Mouse (Mus musculus) hindbrain, embryonic 10.5 days (tissue): ENCODE data around the gene Syngr3. TPM values are rescaled to one million over a fixed set of nuclear protein-coding genes. Genes with fewer than 3 reads are reported as not detected.

Experiments
- DNase-seq: peaks from one replicate; pipeline ENCODE4 v3.0.0-alpha.2; 2017; ENCODE audit warnings: low spot score
- H3K27ac ChIP-seq: fragments of 300-500 bp; sonication (generic); 2 replicates; pipeline ENCODE4 v1.5.1; 2016; ENCODE audit warnings: mild to moderate bottlenecking, moderate library complexity
- H3K27me3 ChIP-seq: fragments of 300-500 bp; sonication (generic); 2 replicates; pipeline ENCODE4 v1.6.1; 2016; ENCODE audit warnings: mild to moderate bottlenecking; ENCODE audit not compliant: poor library complexity, insufficient read depth, severe bottlenecking
- H3K36me3 ChIP-seq: fragments of 300-500 bp; sonication (generic); 2 replicates; pipeline ENCODE4 v1.6.1; 2016; ENCODE audit warnings: mild to moderate bottlenecking, moderate library complexity
- H3K4me1 ChIP-seq: fragments of 300-500 bp; sonication (generic); replicated peaks from 2 replicates; pipeline ENCODE4 v1.6.1; 2016; ENCODE audit warnings: mild to moderate bottlenecking
- H3K4me3 ChIP-seq: fragments of 300-500 bp; sonication (generic); 2 replicates; pipeline ENCODE4 v1.5.1; 2016; ENCODE audit warnings: mild to moderate bottlenecking, moderate library complexity
- H3K9me3 ChIP-seq: fragments of 300-500 bp; sonication (generic); 2 replicates; pipeline ENCODE4 v1.6.1; 2016; ENCODE audit warnings: mild to moderate bottlenecking, moderate library complexity
- WGBS: fragments of 180-500 bp; shearing (Covaris S2); methylation state at CpG from one replicate; pipeline ENCODE4 v1.1.7; 2016; 5-methylcytosine and 5-hydroxymethylcytosine counted together
- polyA plus RNA-seq: library from polyadenylated mRNA; unstranded; fragments of >200 nt; fragmentation: Nextera tagmentation; extraction: Ambion mirVana; gene quantifications from 2 replicates; pipeline ENCODE4 v1.2.1, GENCODE M21; 2016

Syngr3 gene
- polyA plus RNA-seq, 1 experiment from 2014 or later: 15.1 TPM

DNA sequence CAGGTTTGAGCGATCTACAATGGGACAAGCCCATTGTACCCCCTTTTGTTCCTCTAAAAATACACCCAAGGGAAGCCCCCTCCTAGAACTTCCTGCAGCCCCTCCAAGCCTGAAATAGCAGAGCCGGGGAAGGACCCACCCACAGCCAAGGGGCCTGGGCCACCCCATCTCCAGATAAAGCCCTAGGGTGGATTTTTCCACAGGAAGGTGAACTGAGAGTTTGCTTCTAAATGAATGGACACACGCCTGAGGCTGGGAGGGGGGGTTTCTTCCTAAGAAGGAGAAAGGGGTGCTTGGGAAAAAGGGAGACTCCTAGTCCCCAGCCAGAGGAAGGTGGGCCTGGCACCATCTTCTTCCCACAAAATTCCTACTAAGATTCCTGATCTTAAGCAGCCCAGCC is 43.8 kb downstream of the Syngr3 start:
- Histone ChIP-seq H3K4me1 (peaks cover 69% of the 10 kb centered on the region), H3K9me3 (no peaks in the 10 kb centered on the region), H3K4me3 (no peak overlapping the region), H3K36me3 (peaks cover 2% of the 10 kb centered on the region; the same call in 1 of the 2 replicates), H3K27ac (peak overlapping the region; percentile 83; the same call in 1 of the 2 replicates), H3K27me3 (peaks cover 35% of the 10 kb centered on the region)
- DNase-seq: no peak
- WGBS: 72% methylated on average over 3 of the region's 3 CpGs

DNA sequence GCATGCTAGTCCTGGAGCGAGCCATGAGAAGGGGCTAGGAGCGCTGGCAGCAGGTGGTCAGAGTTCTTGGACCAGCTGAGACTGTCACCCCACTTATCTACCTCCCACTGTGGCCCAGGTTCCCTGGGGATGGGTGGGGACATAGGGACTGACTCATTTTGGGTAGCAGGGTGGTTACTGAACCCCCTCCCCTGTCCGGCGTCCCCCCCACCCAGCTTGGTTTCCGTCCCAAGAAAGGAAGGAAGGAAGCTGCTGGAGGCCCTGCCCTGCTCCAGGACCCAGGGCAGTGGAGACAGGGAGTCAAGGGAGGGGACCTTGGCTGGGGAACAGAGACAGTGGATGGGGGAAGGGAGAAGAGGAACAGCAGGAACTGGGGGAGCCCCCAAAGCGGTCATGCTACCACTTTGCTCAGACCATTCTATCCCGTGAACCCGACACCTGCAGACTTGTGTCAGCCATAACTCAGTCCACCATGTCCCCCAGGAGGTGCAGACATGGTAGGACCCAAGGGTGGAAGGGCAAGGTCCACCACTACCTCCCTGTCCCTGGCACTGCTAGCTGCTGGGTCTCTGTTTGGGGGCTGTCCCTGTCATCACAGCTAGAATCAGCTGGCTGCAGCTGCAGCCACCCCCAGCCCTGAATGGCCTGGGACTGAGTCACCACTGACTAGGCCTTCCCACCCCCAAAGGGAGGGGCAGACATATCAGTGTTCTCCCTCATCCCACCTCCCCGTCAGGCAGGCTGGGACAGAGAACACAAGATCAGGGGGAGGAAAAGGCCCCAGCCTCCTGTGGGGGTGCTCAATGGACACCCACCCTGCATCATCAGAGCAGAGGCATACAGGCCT is 44.7 kb downstream of the Syngr3 start:
- peaks cover 7% of the 10 kb centered on the region for H3K36me3 ChIP-seq
- H3K9me3 ChIP-seq: no peaks in the 10 kb centered on the region
- no peak for DNase-seq
- H3K27ac ChIP-seq: peak overlapping the region; percentile 83
- H3K4me1 ChIP-seq: peaks cover 62% of the 10 kb centered on the region
- peak overlapping the region; percentile 9; the same call in 1 of the 2 replicates for H3K4me3 ChIP-seq
- 77% methylated on average over 9 of the region's 9 CpGs for WGBS
- peaks cover 27% of the 10 kb centered on the region for H3K27me3 ChIP-seq

DNA sequence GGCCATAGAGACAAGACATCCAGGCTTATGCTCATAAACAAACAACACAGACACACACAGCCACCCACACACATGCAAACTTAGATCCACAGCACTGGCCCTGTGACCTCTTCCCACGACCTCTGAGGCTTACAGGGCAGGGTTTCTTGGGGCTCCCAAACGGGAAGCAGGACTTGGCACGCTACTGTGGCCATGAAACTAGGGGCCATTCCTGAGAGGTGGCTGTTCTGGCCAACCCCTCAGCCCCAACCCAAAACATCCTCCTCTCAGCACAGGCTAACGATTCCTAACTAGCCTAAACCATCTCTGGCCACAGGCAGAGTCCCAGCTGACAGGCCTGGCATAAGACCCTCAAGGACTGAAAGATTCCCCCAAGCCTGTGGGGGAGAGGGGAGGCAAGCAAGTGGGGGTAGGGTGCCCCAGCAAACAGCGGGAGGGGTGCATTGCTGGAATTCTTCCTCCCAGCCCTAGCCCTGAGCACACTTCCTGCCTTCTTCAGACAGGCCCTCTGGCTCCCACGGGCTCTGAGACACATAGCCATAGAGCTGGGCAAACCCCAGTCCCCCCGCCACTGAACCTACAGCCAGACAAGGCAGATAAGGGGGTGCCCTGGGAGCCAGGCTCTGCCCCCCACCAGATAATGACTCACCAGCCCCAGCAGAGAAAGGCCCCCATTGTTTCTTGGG is 45.6 kb downstream of the Syngr3 start:
- peaks cover 18% of the 10 kb centered on the region for H3K27me3 ChIP-seq
- H3K27ac ChIP-seq: peak overlapping the region; percentile 83
- H3K36me3 ChIP-seq: peaks cover 13% of the 10 kb centered on the region
- no peak overlapping the region for H3K4me3 ChIP-seq
- no peak for DNase-seq
- 45% methylated on average over 7 of the region's 7 CpGs for whole genome bisulfite sequencing
- H3K9me3 ChIP-seq: no peaks in the 10 kb centered on the region
- peaks cover 57% of the 10 kb centered on the region for H3K4me1 ChIP-seq

DNA sequence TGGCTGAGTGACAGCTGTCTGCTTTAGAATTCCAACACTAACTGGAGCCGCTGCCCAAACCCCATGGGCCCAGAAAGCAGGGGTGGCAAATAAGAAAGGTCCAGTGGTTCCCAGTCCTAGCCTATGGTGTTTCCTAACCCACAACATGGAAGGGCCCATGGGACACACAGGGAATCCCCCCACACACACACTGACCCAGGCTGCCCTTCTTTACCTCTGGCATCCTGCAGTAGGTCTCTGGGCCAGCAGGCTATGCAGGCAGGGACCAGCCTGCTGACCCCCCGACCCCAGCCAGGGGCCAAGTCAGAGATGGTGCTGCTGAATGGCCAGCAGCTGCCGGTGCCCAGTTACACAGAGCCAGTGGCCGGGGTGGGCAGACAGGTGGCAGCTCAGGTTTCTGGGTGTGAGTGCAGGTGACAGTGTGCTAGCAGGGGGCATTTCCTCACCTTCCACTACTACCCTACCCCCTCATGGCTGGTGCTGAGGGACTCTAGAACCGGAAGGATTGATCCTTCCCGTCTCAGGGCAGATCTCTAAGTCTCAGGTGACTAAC is 46.9 kb downstream of the Syngr3 start:
- Histone ChIP-seq H3K36me3 (peaks cover 25% of the 10 kb centered on the region), H3K27ac (no peak overlapping the region; the same call in 1 of the 2 replicates), H3K9me3 (no peaks in the 10 kb centered on the region), H3K4me1 (peaks cover 61% of the 10 kb centered on the region), H3K27me3 (peaks cover 5% of the 10 kb centered on the region; the same call in 1 of the 2 replicates), H3K4me3 (no peak overlapping the region)
- WGBS: 63% methylated on average over 6 of the region's 6 CpGs
- no peak for DNase-seq

DNA sequence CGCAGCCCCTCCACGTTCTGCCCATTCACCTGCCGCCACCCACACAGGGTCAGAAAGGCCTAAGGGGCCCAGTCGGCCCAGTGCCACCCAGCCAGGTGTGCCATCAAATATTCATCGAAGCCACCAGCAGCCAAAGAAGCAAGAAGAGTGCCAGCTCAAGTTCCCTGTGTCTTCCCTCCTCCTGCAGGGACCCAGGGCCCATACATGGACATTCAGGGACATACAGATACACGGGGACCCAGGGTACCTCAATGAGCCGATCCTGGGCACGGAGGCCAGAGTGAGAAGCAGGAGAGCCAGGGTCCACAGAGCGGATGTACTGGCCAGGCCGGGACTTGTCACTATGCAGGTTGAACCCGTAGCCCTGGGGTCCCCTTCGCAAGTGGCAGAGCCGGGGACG is 47.8 kb downstream of the Syngr3 start:
- no peaks in the 10 kb centered on the region for H3K27me3 ChIP-seq
- DNase-seq: no peak
- H3K36me3 ChIP-seq: peaks cover 25% of the 10 kb centered on the region
- H3K27ac ChIP-seq: no peak overlapping the region
- no peak overlapping the region for H3K4me3 ChIP-seq
- WGBS: 90% methylated on average over 14 of the region's 14 CpGs
- peaks cover 63% of the 10 kb centered on the region for H3K4me1 ChIP-seq
- no peaks in the 10 kb centered on the region for H3K9me3 ChIP-seq

DNA sequence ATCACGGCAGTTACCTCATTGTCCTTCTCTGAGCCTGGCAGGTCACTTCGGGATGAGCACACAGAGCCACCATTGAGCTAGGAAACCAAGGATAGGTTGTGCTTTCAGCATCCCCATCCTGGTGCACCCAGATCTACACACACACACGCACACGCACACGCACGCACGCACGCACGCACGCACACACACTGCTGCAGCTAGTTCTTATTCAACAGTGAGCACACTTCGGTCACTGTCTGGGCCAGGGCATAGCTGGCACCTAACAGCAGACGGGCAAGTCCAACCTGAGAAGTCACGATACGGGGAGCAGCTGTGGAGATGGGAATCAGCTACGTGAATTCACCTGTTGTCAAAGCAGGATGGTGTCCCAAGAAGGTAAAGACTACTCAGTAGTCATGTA is 49.2 kb downstream of the Syngr3 start:
- Histone ChIP-seq H3K36me3 (peaks cover 27% of the 10 kb centered on the region), H3K27ac (peak overlapping the region; percentile 77; the same call in 1 of the 2 replicates), H3K27me3 (no peaks in the 10 kb centered on the region), H3K4me3 (no peak overlapping the region), H3K4me1 (peaks cover 61% of the 10 kb centered on the region), H3K9me3 (no peaks in the 10 kb centered on the region)
- WGBS: 96% methylated on average over 15 of the region's 15 CpGs
- no peak for DNase-seq

DNA sequence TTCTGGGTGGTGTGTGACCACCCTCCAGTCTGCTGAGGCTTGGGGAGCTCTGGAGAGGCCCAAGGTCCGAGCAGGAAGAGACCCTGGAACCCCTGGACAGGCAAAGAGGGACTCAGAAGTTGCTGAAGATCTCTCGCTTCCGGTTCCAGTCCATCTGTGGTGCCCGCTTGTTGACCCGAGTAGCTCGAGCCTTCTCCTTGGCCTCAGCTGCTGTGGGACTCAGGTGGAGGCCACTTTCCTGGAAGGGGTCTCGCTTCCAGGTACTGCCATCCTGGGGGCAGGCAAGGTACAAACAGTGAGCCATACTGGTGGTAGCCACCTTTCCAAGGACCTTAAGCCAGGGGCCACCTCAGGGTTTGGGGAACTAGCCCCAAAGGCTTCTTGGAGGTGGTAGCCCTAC is 49.6 kb downstream of the Syngr3 start:
- Histone ChIP-seq H3K4me3 (no peak overlapping the region), H3K4me1 (peaks cover 57% of the 10 kb centered on the region), H3K9me3 (no peaks in the 10 kb centered on the region), H3K27me3 (no peaks in the 10 kb centered on the region), H3K36me3 (peaks cover 32% of the 10 kb centered on the region), H3K27ac (peak overlapping the region; percentile 77)
- WGBS: 91% methylated on average over 7 of the region's 7 CpGs
- DNase-seq: no peak

DNA sequence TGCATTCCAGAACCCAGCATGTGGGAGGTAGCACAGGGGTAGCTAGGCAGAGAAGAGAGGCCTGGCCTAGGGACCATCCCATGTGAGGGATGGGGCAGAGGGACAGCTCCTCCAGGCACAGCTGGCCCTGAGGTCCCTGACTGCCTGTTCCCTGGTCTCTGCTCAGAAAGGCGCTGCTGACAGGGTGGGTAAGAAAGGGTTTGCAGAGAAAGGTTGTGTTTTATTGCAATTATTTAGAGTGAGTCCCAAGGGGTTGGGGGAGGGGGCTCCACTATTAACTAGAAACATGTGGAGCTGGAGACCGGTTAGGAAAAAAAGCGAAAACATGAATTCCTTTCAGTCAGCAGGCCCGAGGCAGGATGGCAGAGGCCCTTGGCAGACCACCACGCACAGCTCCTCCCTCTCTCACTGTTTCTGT is 50.2 kb downstream of the Syngr3 start:
- no peaks in the 10 kb centered on the region for H3K9me3 ChIP-seq
- no peaks in the 10 kb centered on the region for H3K27me3 ChIP-seq
- WGBS: 69% methylated on average over 5 of the region's 5 CpGs
- peak overlapping the region; percentile 77 for H3K27ac ChIP-seq
- peaks cover 51% of the 10 kb centered on the region for H3K4me1 ChIP-seq
- peaks cover 37% of the 10 kb centered on the region for H3K36me3 ChIP-seq
- peak; percentile 45 for DNase-seq
- H3K4me3 ChIP-seq: no peak overlapping the region

DNA sequence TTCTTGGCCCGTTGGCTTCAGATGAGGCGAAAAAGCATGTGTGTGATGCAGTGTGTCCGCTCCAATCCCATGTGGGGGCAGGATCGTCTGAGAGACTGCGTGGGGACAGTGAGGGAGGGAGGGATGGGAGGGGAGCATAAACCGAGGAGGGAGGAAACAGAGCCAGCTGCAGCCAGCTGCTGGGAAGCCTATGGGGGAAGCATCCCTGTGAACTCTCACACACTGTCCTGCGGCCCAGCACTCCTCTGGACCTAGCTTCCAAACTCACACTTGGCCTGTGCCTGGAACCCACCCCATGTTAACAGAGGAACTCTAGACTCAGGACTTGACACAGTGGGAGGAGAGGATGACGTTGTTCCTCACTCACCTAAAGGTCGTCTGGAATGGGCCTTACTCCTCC is 50.9 kb downstream of the Syngr3 start:
- H3K36me3 ChIP-seq: peaks cover 37% of the 10 kb centered on the region
- peaks cover 44% of the 10 kb centered on the region for H3K4me1 ChIP-seq
- WGBS: 67% methylated on average over 9 of the region's 9 CpGs
- no peak overlapping the region for H3K4me3 ChIP-seq
- no peaks in the 10 kb centered on the region for H3K9me3 ChIP-seq
- no peaks in the 10 kb centered on the region for H3K27me3 ChIP-seq
- no peak for DNase-seq
- H3K27ac ChIP-seq: peak overlapping the region; percentile 72

DNA sequence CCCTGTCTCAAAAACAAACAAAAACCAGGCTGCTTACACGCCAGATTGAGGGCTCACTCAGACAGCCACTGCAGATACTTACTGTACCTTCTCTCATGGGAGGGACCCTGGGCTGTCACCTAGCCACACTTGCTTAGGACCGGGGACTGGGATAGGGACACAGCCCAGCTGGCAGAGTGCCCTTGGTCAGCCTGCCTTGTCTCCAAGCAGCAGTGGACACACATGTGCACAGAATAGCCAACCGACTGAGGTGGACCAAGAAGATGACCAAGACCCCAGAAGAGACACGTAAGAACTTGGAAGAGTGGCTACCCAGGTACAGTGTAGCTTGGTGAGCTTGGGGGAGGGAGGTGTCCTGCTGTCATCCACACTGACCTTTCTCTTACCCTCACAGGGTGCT is 51.5 kb downstream of the Syngr3 start:
- no peaks in the 10 kb centered on the region for H3K27me3 ChIP-seq
- H3K36me3 ChIP-seq: peaks cover 37% of the 10 kb centered on the region
- peaks cover 43% of the 10 kb centered on the region for H3K4me1 ChIP-seq
- no peaks in the 10 kb centered on the region for H3K9me3 ChIP-seq
- no peak overlapping the region for H3K4me3 ChIP-seq
- 88% methylated on average over 4 of the region's 4 CpGs for WGBS
- peak overlapping the region; percentile 72 for H3K27ac ChIP-seq
- no peak for DNase-seq

DNA sequence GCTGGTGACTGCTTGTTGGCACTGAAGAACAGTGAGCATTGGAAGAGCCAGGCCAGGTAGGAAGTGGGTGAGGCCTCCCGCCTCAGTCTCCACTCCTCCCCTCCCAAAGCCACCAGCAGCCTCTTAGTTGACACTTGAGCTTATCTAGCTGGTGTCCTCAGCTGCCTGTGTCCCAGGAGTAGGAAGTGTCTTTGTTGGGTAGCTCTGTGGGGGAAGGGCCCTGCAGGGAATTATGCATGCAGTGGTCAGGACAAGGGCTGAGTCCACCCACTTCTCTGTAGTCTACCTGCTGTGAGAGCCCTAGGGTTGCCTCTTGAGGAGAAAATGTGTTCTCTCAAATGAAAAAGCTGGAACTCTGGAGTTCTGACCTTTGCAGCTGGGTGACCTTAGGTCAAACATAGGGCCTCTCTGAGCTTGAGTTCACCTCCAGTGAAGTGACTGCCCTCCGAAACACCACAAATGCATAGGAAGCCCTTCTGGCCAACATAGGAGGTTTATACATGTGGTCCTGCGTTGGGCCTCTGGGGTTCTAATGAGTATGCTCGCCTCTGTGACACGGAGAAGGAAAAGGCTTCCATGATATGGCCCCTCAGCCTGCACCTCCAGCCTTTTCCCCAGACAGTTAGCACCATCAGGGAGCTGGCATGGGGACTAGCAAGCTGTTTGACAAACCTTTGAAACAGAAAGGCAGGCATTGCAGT is 52.8 kb downstream of the Syngr3 start:
- no peak overlapping the region for H3K27ac ChIP-seq
- H3K9me3 ChIP-seq: no peaks in the 10 kb centered on the region
- H3K36me3 ChIP-seq: peaks cover 37% of the 10 kb centered on the region
- H3K4me1 ChIP-seq: peaks cover 40% of the 10 kb centered on the region
- no peak for DNase-seq
- H3K4me3 ChIP-seq: no peak overlapping the region
- H3K27me3 ChIP-seq: no peaks in the 10 kb centered on the region
- 53% methylated on average over 5 of the region's 5 CpGs for WGBS

DNA sequence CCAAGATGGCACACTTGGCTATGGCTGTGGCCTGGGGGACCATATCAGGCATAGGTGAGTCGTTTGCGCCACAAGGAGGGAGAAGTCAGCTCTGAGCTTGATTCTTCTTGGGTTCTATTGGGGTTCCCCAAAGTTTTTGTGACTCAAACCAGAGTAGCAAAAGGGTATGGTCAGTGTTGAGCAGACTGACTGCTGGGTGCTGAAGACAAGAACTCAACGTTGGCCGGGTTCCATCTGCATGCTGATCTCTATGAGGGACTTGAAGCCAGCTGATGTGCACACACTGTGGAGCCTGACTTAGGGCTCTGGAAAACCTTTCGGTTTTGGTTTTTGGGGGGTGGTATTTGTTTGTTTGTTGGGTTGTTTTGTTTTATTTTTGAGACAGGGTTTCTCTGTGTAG is 54.1 kb downstream of the Syngr3 start:
- peaks cover 46% of the 10 kb centered on the region for H3K4me1 ChIP-seq
- H3K36me3 ChIP-seq: peaks cover 37% of the 10 kb centered on the region
- H3K9me3 ChIP-seq: no peaks in the 10 kb centered on the region
- no peaks in the 10 kb centered on the region for H3K27me3 ChIP-seq
- no peak for DNase-seq
- 94% methylated on average over 5 of the region's 5 CpGs for WGBS
- H3K27ac ChIP-seq: no peak overlapping the region
- no peak overlapping the region for H3K4me3 ChIP-seq
